Mouse (Mus musculus) stomach, postnatal 0 days (tissue): ENCODE measurements around the gene Gbp2.

Source experiments
- CTCF ChIP-seq: IDR thresholded peaks from 2 replicates; pipeline ENCODE4 v1.5.1; 2016; ENCODE audit warnings: antibody characterized with exemption, low read depth, mild to moderate bottlenecking, moderate library complexity
- EP300 ChIP-seq: optimal IDR thresholded peaks from 2 replicates; pipeline ENCODE3; 2016; ENCODE audit warnings: antibody characterized with exemption

GRCm38 (mm10) chr3:142664723-142665122 lies 44.3 kb downstream of the Gbp2 start:
- TF ChIP-seq CTCF (no peak), EP300 (no peak)
